ENCODE assay signal across 12 mouse cellular contexts in the genomic region with DNA sequence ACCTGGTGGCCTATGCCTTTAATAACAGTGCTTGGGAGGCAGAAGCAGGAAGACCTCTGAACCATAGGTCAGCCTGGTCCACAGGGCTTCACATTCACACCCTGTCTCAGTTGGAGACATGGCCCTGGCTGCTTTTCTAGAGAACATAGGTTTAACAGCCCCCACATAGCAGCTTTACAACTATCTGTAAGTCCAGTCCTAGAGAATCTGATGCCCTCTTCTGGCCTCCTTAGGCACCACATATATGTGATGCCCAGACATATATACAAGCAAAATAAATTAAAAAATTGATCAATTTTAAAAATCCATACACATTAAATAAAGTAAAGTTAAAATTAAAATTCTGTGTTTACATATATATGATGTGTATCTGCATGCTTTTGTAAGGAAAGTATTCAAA. TPM values are rescaled to one million over a fixed set of nuclear protein-coding genes. Genes with fewer than 3 reads are reported as not detected.
A peak's percentile ranks its signal among the peaks of the same experiment; 100 is the strongest.
DNase-seq lines count a peak whose midpoint lies in the region; ATAC-seq and TF ChIP-seq lines count a peak whose summit lies in the region.
"Had no signal": no experiment of that assay in that cellular context is flagged by ENCODE, and none has a peak within 500 bp of the region (broad histone marks: within the 10 kb centered on the region; RNA-seq: fewer than 3 reads in every experiment).

No protein-coding gene starts in this region.

- peak; percentile 7 for DNase-seq in CD4-positive, CD25-positive, alpha-beta regulatory T cell, adult 2 months (ENCODE audit: low read depth, low spot score)
- DNase-seq in hindbrain, embryonic 10.5 days (ENCODE audit: low spot score) = no peak
- DNase-seq in lung, postnatal 36 days = peak; percentile 16
- no peak for DNase-seq in lung, postnatal 25 days (ENCODE audit: low spot score)
- DNase-seq in hindbrain, postnatal 0 days (ENCODE audit: low spot score) = no peak
- DNase-seq in adrenal gland, adult 8-10 months = no peak
- DNase-seq: adrenal gland, postnatal 10 days; kidney, postnatal 4 days; lung, postnatal 14 days had no signal

- TF ChIP-seq CTCF in hindbrain, postnatal 0 days (IDR thresholded peaks at IDR 0.05; ENCODE audit: low read depth) = peak; percentile 25; the same call in 1 of the 2 replicates

- H3K9ac ChIP-seq in hindbrain, embryonic 13.5 days = no peak overlapping the region
- no peak overlapping the region for H3K9ac ChIP-seq in hindbrain, postnatal 0 days (replicated peaks; ENCODE audit: low read length)
- H3K9ac ChIP-seq: heart, embryonic 13.5 days had no signal

- H3K4me1 ChIP-seq in hindbrain, embryonic 13.5 days (replicated peaks) = no peaks in the 10 kb centered on the region
- H3K4me1 ChIP-seq in hindbrain, embryonic 10.5 days (replicated peaks) = no peaks in the 10 kb centered on the region
- no peaks in the 10 kb centered on the region for H3K4me1 ChIP-seq in hindbrain, postnatal 0 days (ENCODE audit: insufficient read depth, low read length)
- H3K4me1 ChIP-seq: heart, embryonic 13.5 days had no signal

- no peak overlapping the region for H3K27ac ChIP-seq in hindbrain, embryonic 13.5 days
- no peak overlapping the region for H3K27ac ChIP-seq in hindbrain, embryonic 10.5 days
- no peak overlapping the region for H3K27ac ChIP-seq in hindbrain, postnatal 0 days
- H3K27ac ChIP-seq: heart, embryonic 13.5 days had no signal

- ATAC-seq in CD4-positive, CD25-positive, alpha-beta regulatory T cell, adult 4 months = no peak
- ATAC-seq in hindbrain, embryonic 13.5 days (ENCODE audit: low FRiP score) = 0 out of 2 replicates have a peak, but pooled peaks have one; percentile 13
- no peak for ATAC-seq in hindbrain, postnatal 0 days

- H3K36me3 ChIP-seq in hindbrain, embryonic 13.5 days = no peaks in the 10 kb centered on the region; the same call in 1 of the 2 replicates
- H3K36me3 ChIP-seq in hindbrain, embryonic 10.5 days = peaks cover 3% of the 10 kb centered on the region; the same call in 1 of the 2 replicates
- H3K36me3 ChIP-seq in hindbrain, postnatal 0 days (ENCODE audit: insufficient read depth, low read length) = no peaks in the 10 kb centered on the region

- H3K4me2 ChIP-seq in hindbrain, embryonic 13.5 days = no peak overlapping the region
- H3K4me2 ChIP-seq in hindbrain, postnatal 0 days (ENCODE audit: low read depth, low read length) = no peak overlapping the region
- H3K4me2 ChIP-seq: heart, embryonic 13.5 days had no signal

- no peaks in the 10 kb centered on the region for H3K27me3 ChIP-seq in hindbrain, embryonic 13.5 days
- H3K27me3 ChIP-seq in hindbrain, embryonic 10.5 days (ENCODE audit: insufficient read depth, poor library complexity, severe bottlenecking) = no peaks in the 10 kb centered on the region
- H3K27me3 ChIP-seq in hindbrain, postnatal 0 days (ENCODE audit: insufficient read depth, low read length) = no peaks in the 10 kb centered on the region
- H3K27me3 ChIP-seq: heart, embryonic 13.5 days had no signal

- H3K4me3 ChIP-seq in hindbrain, embryonic 13.5 days = no peak overlapping the region
- no peak overlapping the region for H3K4me3 ChIP-seq in hindbrain, embryonic 10.5 days
- no peak overlapping the region for H3K4me3 ChIP-seq in hindbrain, postnatal 0 days (ENCODE audit: low read length)
- H3K4me3 ChIP-seq: heart, embryonic 13.5 days had no signal

- no peaks in the 10 kb centered on the region for H3K9me3 ChIP-seq in hindbrain, embryonic 13.5 days
- no peaks in the 10 kb centered on the region for H3K9me3 ChIP-seq in hindbrain, embryonic 10.5 days
- H3K9me3 ChIP-seq in hindbrain, postnatal 0 days (ENCODE audit: low read length) = no peaks in the 10 kb centered on the region
- H3K9me3 ChIP-seq: heart, embryonic 13.5 days had no signal

RNA-seq across cellular contexts. Expression of a gene that starts 10.0 kb away (rescaled TPM):
- polyA plus RNA-seq in CD4-positive, CD25-positive, alpha-beta regulatory T cell, adult 4 months (2017; shearing (Covaris generic)) = 10 to 100 TPM; 14.3 to 20.5 TPM
- 68.8 and 71.8 TPM in 2 replicates for polyA plus RNA-seq in hindbrain, embryonic 13.5 days (2015; fragmentation: Nextera tagmentation; extraction: Ambion mirVana)
- 71.8 and 74.8 TPM in 2 replicates for polyA plus RNA-seq in hindbrain, embryonic 10.5 days (2016; fragmentation: Nextera tagmentation; extraction: Ambion mirVana)
- 39.2 and 45.5 TPM in 2 replicates for total RNA-seq in hindbrain, postnatal 0 days (2014; rRNA removed)
- polyA plus RNA-seq in hindbrain, postnatal 0 days (2015; fragmentation: Nextera tagmentation; extraction: Ambion mirVana) = 46.0 and 50.1 TPM in 2 replicates
- total RNA-seq in adrenal gland, adult 8-10 months (2022) = 10 to 100 TPM; 61.1 to 87.8 (median 71.1) TPM

Comparison
In these comparisons a context has a peak if more than half of its experiments do, and no peak if none do; other contexts are left out.
1. DNase-seq: peak in CD4-positive, CD25-positive, alpha-beta regulatory T cell, adult 2 months (single experiment) and lung, postnatal 36 days (single experiment); none in hindbrain, embryonic 10.5 days (single experiment), lung, postnatal 25 days (single experiment), hindbrain, postnatal 0 days (single experiment) and adrenal gland, adult 8-10 months (single experiment).